Mouse (Mus musculus): ENCODE measurements around the gene Ppm1m.

DNA sequence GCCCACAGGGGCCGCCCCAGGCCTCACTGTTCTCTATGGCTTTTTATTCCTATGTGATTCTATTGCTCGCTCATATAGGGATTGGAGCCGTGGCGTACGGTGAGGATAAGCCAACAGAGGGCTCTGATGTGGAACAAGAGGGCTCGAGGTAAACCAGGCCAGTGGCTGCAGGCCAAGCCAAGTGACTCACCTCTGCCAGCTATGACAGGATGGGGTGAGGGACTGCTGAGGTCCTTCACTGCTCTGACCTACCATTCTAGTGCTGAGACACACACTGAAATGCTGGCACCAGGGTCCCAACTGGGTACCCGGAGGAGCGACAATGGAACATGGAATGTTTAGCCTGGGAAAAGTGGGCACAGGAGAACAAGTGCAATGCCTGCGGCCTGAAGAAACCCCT, 45.4 kb downstream of the Ppm1m start:
- TF ChIP-seq CTCF (IDR thresholded peaks at IDR 0.05; ENCODE audit: borderline replicate concordance, extremely low read depth, insufficient read depth, insufficient read length), result no peak
- TF ChIP-seq POLR2A (IDR thresholded peaks at IDR 0.05; ENCODE audit: borderline replicate concordance, extremely low read depth, insufficient read depth, insufficient read length, poor library complexity, severe bottlenecking), result no peak
